Mouse (Mus musculus) kidney, adult 10 weeks (tissue): ENCODE results near the gene Rxfp3. TPM values are rescaled to one million over a fixed set of nuclear protein-coding genes. Genes with fewer than 3 reads are reported as not detected.

Experiments
- polyA plus RNA-seq: library from polyadenylated mRNA; stranded (reverse); fragments of 350-450 nt; fragmentation: Illumina TruSeq; extraction: RNeasy Lipid Tissue Mini Kit (QIAGEN cat#74804); gene quantifications from one replicate; pipeline ENCODE4 v1.2.3, GENCODE M21; 2014; ENCODE audit warnings: low read depth, low replicate concordance

Gene Rxfp3
- polyA plus RNA-seq: not detected

GRCm38 (mm10) chr15:11037711-11038110 is at the start of gene Rxfp3:
Gene Rxfp3, minus strand, starts transcription at chr15:11037991.

GRCm38 (mm10) chr15:11064558-11065411 is 27.0 kb upstream of the Rxfp3 start, which contains the start of gene Adamts12:
Gene Adamts12, plus strand, starts transcription at chr15:11064790.

GRCm38 (mm10) chr15:11000421-11000820 is 37.4 kb downstream of the Rxfp3 start, which contains the start of gene Slc45a2:
Gene Slc45a2, plus strand, starts transcription at chr15:11000721.

Other genes with a start within 250 kb of the Rxfp3 start
- gene C1qtnf3, start 85.7 kb downstream of the Rxfp3 start, polyA plus RNA-seq: 83.7 TPM
- gene Amacr, start 56.2 kb downstream of the Rxfp3 start, polyA plus RNA-seq: 48.4 TPM
- gene Slc45a2, start 37.3 kb downstream of the Rxfp3 start, polyA plus RNA-seq: 0.12 TPM
- 1.1 TPM for gene Adamts12, start 26.8 kb upstream of the Rxfp3 start, polyA plus RNA-seq